Mouse (Mus musculus) ES-Bruce4 (cell line): ENCODE measurements around the gene Prlr.

Experiments
- CTCF ChIP-seq: IDR thresholded peaks from one replicate; pipeline ENCODE4 v1.8.1; 2011; ENCODE audit warnings: low read depth, low read length
- POLR2A ChIP-seq: IDR thresholded peaks from one replicate; pipeline ENCODE4 v1.8.1; 2011; ENCODE audit warnings: low read length; ENCODE audit not compliant: insufficient read depth

- TF ChIP-seq CTCF, result no peak
- TF ChIP-seq POLR2A, result no peak
Observed at GRCm38 (mm10) chr15:10213213-10213612, 36.2 kb downstream of the Prlr start.
